Mouse (Mus musculus): Measurements from ENCODE around the gene Spsb1. TPM values are rescaled to one million over a fixed set of nuclear protein-coding genes. Genes with fewer than 3 reads are reported as not detected.

Gene Spsb1
- polyA plus RNA-seq, 2 experiments: 0.23 to 0.46 TPM

DNA sequence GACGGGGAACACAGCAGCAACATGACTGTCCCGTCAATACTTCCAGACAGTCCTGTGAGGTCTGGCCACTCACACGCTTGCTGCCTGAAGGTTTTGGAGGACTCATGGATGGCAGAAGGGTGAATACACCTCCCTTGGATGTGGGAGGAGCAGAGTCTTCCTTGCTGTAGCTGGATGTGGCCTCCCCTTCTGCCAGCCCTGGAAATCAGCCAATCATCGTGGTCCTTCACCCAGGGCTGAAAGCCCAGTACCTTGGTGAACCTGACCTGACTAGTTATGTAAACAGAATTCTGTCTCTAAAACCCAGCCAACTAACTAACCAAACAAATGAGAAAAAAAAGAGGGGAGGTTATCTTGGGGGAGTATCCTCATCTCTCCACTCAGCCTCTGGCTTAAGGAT lies 90.4 kb downstream of the Spsb1 start:
- no peak overlapping the region for H3K4me2 ChIP-seq (ENCODE audit: low read depth)
- no peaks in the 10 kb centered on the region for H3K27me3 ChIP-seq (ENCODE audit: control insufficient read depth, insufficient read depth, low read length)
- H3K36me3 ChIP-seq (replicated peaks; ENCODE audit: control insufficient read depth, insufficient read depth, low read depth): no peaks in the 10 kb centered on the region
- H3K4me3 ChIP-seq (ENCODE audit: insufficient read depth in 1 of 2, low read depth in 2 of 2, low read length in 2 of 2): no peak overlapping the region
- peaks cover 0 to 5% of the 10 kb centered on the region in 2 experiments; a peak in 2 of 4 replicates for H3K4me1 ChIP-seq (replicated peaks; ENCODE audit: control insufficient read depth in 2 of 2, insufficient read depth in 2 of 2, low read length in 1 of 2)
- H3K9ac ChIP-seq (replicated peaks): no peak overlapping the region
- ATAC-seq (ENCODE audit: insufficient read depth) (no peak), DNase-seq (ENCODE audit: low read depth in 3 of 3, low spot score in 3 of 3) (no peak)
- H3K9me3 ChIP-seq (ENCODE audit: control insufficient read depth, low read length): no peaks in the 10 kb centered on the region
- TF ChIP-seq EP300 (IDR thresholded peaks at IDR 0.05; ENCODE audit: low read depth) (no peak), CTCF (IDR thresholded peaks at IDR 0.05; ENCODE audit: low read depth) (no peak)
- 70% methylated on average over 4 of the region's 4 CpGs for WGBS (ENCODE audit: insufficient replicate concordance)
- H3K27ac ChIP-seq: no peak overlapping the region

DNA sequence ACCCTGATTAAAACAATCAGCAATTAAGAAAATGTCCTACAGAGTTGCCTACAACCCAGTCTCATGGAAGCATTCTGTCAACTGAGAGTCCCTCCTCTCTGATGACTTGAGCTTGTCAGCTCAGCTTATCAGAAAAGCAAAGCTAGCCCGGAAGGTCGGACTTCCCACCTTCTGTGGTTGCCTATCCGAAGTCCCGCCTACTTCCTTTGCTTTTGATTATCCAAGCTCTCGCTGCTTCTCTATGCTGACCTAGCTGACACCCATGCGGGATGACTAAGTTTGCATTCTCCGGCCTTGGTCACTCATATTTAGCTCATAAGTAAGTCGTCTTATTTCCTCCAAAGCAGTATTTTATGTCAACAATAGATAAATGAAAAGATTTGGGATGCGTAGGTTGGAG lies 91.3 kb downstream of the Spsb1 start:
- Histone ChIP-seq H3K4me3 (ENCODE audit: insufficient read depth in 1 of 2, low read depth in 2 of 2, low read length in 2 of 2) (no peak overlapping the region), H3K4me2 (ENCODE audit: low read depth) (no peak overlapping the region), H3K27ac (no peak overlapping the region), H3K9me3 (ENCODE audit: control insufficient read depth, low read length) (no peaks in the 10 kb centered on the region), H3K36me3 (replicated peaks; ENCODE audit: control insufficient read depth, insufficient read depth, low read depth) (no peaks in the 10 kb centered on the region), H3K27me3 (ENCODE audit: control insufficient read depth, insufficient read depth, low read length) (no peaks in the 10 kb centered on the region), H3K9ac (replicated peaks) (no peak overlapping the region), H3K4me1 (replicated peaks; ENCODE audit: control insufficient read depth in 2 of 2, insufficient read depth in 2 of 2, low read length in 1 of 2) (peaks cover 0 to 5% of the 10 kb centered on the region in 2 experiments; a peak in 2 of 4 replicates)
- DNase-seq (ENCODE audit: low read depth in 3 of 3, low spot score in 3 of 3): no peak
- 33% methylated on average over 9 of the region's 9 CpGs for WGBS (ENCODE audit: insufficient replicate concordance)
- no peak for ATAC-seq (ENCODE audit: insufficient read depth)
- no peak for TF ChIP-seq EP300 (IDR thresholded peaks at IDR 0.05; ENCODE audit: low read depth)
- no peak for TF ChIP-seq CTCF (IDR thresholded peaks at IDR 0.05; ENCODE audit: low read depth)

DNA sequence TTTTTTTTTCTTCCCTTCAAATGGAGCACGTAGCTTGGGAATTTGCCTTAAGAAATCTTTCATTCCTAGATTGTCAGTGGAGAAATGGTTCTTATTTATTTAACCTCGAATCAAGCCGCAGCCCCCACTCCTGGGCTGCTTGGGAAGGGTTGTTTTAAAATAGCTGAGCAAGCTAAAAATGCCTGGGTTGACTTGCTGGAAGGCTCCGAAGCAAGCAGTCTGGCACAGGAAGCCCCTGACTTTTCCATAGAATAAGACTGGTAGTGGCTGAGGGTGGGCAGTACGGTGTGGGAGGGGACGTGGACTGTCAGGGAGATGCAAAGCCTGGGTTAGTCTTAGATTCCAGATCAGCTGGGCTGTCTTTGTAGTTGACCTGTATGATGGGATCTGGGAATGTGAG lies 94.5 kb downstream of the Spsb1 start:
- ATAC-seq (ENCODE audit: insufficient read depth) (no peak), DNase-seq (ENCODE audit: low read depth in 3 of 3, low spot score in 3 of 3) (no peak)
- no peaks in the 10 kb centered on the region for H3K9me3 ChIP-seq (ENCODE audit: control insufficient read depth, low read length)
- no peak for TF ChIP-seq EP300 (IDR thresholded peaks at IDR 0.05; ENCODE audit: low read depth)
- TF ChIP-seq CTCF (IDR thresholded peaks at IDR 0.05; ENCODE audit: low read depth): no peak
- H3K4me3 ChIP-seq (ENCODE audit: insufficient read depth in 1 of 2, low read depth in 2 of 2, low read length in 2 of 2): no peak overlapping the region
- H3K4me1 ChIP-seq (replicated peaks; ENCODE audit: control insufficient read depth in 2 of 2, insufficient read depth in 2 of 2, low read length in 1 of 2): peaks cover 0 to 7% of the 10 kb centered on the region in 2 experiments; a peak in 2 of 4 replicates
- H3K27ac ChIP-seq: no peak overlapping the region
- no peaks in the 10 kb centered on the region; the same call in 1 of the 2 replicates for H3K27me3 ChIP-seq (ENCODE audit: control insufficient read depth, insufficient read depth, low read length)
- H3K36me3 ChIP-seq (replicated peaks; ENCODE audit: control insufficient read depth, insufficient read depth, low read depth): no peaks in the 10 kb centered on the region
- no peak overlapping the region for H3K9ac ChIP-seq (replicated peaks)
- WGBS (ENCODE audit: insufficient replicate concordance): 61% methylated on average over 6 of the region's 6 CpGs
- no peak overlapping the region for H3K4me2 ChIP-seq (ENCODE audit: low read depth)

DNA sequence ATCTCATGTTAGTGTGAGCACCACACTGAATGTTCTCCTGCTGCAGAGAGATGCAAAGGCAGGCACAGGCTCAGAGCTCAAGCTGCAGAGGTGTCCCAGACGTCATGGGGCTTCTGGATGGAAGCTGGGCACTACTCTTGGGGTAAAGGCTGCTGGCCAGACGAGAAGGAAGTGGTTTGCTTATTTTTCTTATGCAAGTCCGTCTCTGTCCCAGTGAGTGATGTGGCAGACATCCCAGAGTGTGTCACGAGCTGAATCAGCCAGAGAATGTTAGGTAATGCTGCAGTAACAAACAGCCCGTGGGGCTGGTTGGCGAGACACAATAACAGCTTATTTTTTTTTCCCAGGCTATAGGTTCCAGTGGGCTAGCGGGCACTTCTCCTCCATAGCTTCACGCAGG lies 96.3 kb downstream of the Spsb1 start:
- H3K36me3 ChIP-seq (replicated peaks; ENCODE audit: control insufficient read depth, insufficient read depth, low read depth): no peaks in the 10 kb centered on the region
- H3K9ac ChIP-seq (replicated peaks): no peak overlapping the region
- no peak overlapping the region for H3K4me3 ChIP-seq (ENCODE audit: insufficient read depth in 1 of 2, low read depth in 2 of 2, low read length in 2 of 2)
- DNase-seq (ENCODE audit: low read depth in 3 of 3, low spot score in 3 of 3): no peak
- ATAC-seq (ENCODE audit: insufficient read depth): no peak
- H3K27ac ChIP-seq: no peak overlapping the region
- no peak overlapping the region for H3K4me2 ChIP-seq (ENCODE audit: low read depth)
- H3K9me3 ChIP-seq (ENCODE audit: control insufficient read depth, low read length): no peaks in the 10 kb centered on the region
- 31% methylated on average over 8 of the region's 8 CpGs for WGBS (ENCODE audit: insufficient replicate concordance)
- H3K4me1 ChIP-seq (replicated peaks; ENCODE audit: control insufficient read depth in 2 of 2, insufficient read depth in 2 of 2, low read length in 1 of 2): peaks cover 7 to 14% of the 10 kb centered on the region in 2 experiments; a peak in 2 of 4 replicates
- H3K27me3 ChIP-seq (ENCODE audit: control insufficient read depth, insufficient read depth, low read length): no peaks in the 10 kb centered on the region; the same call in 1 of the 2 replicates
- no peak for TF ChIP-seq CTCF (IDR thresholded peaks at IDR 0.05; ENCODE audit: low read depth)
- TF ChIP-seq EP300 (IDR thresholded peaks at IDR 0.05; ENCODE audit: low read depth): no peak

DNA sequence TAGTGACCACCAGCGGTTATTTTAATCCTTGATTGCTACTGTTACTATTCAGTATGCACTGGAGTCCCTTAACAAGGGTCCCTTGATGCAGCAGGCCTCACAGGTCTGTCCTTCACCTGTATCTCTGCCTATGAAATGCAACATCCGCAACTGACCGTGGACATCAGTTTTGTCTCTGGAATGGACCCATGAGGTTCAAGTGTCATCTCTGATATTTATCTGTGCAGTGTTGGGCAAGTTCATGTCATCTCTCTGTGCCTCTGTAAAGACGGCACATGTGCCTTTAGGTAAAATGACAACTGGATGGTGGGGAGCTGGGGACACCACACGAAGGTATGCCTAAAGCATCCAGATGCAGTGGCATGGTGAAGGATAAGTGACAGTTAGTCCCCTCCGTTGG lies 96.7 kb downstream of the Spsb1 start:
- no peaks in the 10 kb centered on the region; the same call in 1 of the 2 replicates for H3K27me3 ChIP-seq (ENCODE audit: control insufficient read depth, insufficient read depth, low read length)
- 59% methylated on average over 6 of the region's 6 CpGs for WGBS (ENCODE audit: insufficient replicate concordance)
- no peak for TF ChIP-seq CTCF (IDR thresholded peaks at IDR 0.05; ENCODE audit: low read depth)
- no peak for DNase-seq (ENCODE audit: low read depth in 3 of 3, low spot score in 3 of 3)
- peaks cover 7 to 14% of the 10 kb centered on the region in 2 experiments; a peak in 2 of 4 replicates for H3K4me1 ChIP-seq (replicated peaks; ENCODE audit: control insufficient read depth in 2 of 2, insufficient read depth in 2 of 2, low read length in 1 of 2)
- H3K27ac ChIP-seq: no peak overlapping the region
- H3K36me3 ChIP-seq (replicated peaks; ENCODE audit: control insufficient read depth, insufficient read depth, low read depth): no peaks in the 10 kb centered on the region
- H3K9ac ChIP-seq (replicated peaks): no peak overlapping the region
- H3K4me2 ChIP-seq (ENCODE audit: low read depth): no peak overlapping the region
- ATAC-seq (ENCODE audit: insufficient read depth): no peak
- H3K4me3 ChIP-seq (ENCODE audit: insufficient read depth in 1 of 2, low read depth in 2 of 2, low read length in 2 of 2): no peak overlapping the region
- no peaks in the 10 kb centered on the region for H3K9me3 ChIP-seq (ENCODE audit: control insufficient read depth, low read length)

Measured in liver, embryonic 14.5 days (tissue).